Mouse (Mus musculus): Measurements from ENCODE around the gene Slc7a6.

DNA sequence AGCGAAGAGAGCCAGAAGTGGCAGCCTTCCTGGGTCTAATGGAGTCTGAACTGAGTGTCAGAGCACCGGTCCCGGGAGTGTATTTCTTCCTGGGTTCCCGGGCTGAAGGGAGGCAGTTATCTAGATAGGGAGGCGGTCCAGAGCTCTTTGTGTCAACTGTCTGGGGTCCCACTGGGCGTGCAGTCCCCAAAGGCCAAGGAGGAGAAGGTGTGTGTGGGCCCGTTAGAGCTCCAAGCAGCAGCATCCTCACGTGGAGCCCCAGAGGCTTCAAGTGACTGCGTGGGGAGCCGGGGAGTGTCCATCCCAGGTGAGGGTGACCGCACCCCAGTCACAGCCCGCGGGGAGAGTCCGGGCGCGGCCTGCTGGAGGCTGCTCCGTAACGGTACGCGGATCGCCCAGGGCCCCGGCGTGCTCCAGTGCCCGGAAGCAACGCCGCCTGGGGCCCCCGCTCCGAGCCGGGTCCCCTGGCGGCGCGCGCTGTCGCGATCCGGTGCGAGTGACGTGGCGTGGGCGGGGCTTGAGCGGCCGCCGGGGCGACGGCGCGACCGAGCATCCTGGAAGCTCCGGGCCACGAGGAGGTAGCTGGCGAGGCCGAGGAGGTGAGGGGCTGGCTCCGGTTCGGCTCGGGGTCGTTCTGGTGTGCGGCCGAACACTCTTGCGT, at the start of gene Slc7a6:
- no peak for TF ChIP-seq CTCF (conservative IDR thresholded peaks at IDR 0.05; ENCODE audit: low read length)
- TF ChIP-seq POU5F1 (IDR thresholded peaks at IDR 0.05; ENCODE audit: borderline replicate concordance, low read length) = no peak
- TF ChIP-seq NANOG (IDR thresholded peaks at IDR 0.05; ENCODE audit: borderline replicate concordance, low read length) = no peak
